Mouse (Mus musculus): Measurements from ENCODE around the gene Cnot1. TPM values are rescaled to one million over a fixed set of nuclear protein-coding genes. Genes with fewer than 3 reads are reported as not detected.
"Not testable (repeated sequence)": the region's sequence is repeated elsewhere in the genome, so short reads cannot be mapped to it uniquely, and the experiment has no call there.

Cnot1 gene
- polyA plus RNA-seq, 1 experiment, result 88.3 TPM

DNA sequence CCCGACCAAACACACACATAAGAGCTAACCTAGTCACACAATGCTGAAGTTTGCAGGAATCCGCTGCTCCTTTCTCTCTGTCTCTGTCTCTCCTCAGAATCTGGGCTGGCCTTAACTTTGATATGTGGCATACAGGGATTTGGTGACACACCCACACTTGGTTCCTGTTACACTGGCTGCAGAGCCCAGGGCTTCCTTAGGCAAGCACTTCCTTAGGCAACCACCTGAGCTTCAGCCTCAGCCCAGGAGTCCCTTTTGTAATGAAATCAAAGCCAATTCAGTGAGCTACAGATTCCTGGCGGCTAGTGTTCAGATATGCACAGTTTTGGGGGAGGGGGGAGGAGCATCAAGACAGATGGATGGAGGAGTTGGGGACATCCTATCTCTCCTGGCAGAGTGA, 10.3 kb upstream of the Cnot1 start:
- no peak for DNase-seq (ENCODE audit: low read depth)

- no peak for DNase-seq (ENCODE audit: low read depth)
These were observed 8.9 kb upstream of the Cnot1 start for GRCm38 (mm10) chr8:95816044-95816708.

DNA sequence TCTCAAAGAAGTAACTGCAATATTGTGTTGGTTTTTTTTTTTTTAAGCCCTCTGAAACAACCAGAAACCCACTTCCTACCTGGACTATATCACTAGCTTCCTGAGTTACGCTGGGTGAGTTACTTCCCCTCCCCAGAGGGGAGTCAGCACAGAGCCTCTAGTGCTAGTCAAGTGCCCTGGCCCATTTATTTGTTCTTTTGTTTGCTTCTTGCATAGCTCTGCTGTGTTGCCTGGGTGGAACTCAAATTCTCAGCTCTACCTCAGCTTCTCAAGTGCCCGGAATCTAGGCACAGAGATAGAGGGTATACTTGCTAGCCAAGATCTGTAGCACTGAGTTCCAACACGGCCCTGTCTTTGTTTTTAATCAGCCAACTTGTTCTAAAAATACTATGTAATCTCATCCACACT, 2.9 kb upstream of the Cnot1 start:
- no peak for DNase-seq (ENCODE audit: low read depth)

DNA sequence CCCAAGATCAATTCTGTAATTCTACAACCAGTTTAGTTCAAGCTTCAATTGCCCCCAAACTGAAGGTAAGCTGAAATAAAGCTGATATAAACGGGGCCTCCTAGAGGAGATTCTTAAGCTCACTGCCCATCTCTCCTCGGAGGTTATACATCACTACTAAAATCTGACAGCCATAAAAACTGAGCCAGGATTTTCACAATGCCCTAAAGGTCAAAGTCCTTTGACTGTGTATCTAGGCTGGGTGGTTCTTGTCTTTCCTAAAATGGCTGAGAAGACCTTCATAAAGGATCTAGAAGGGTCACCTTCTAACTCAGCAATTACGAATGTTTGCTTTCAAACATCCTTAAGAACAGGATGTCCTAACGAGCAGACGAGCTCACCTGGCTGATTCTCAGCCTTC, 1.9 kb upstream of the Cnot1 start:
- no peak for DNase-seq (ENCODE audit: low read depth)

GRCm38 (mm10) chr8:95808631-95809030, 1.4 kb upstream of the Cnot1 start:
- no peak for DNase-seq (ENCODE audit: low read depth)

DNA sequence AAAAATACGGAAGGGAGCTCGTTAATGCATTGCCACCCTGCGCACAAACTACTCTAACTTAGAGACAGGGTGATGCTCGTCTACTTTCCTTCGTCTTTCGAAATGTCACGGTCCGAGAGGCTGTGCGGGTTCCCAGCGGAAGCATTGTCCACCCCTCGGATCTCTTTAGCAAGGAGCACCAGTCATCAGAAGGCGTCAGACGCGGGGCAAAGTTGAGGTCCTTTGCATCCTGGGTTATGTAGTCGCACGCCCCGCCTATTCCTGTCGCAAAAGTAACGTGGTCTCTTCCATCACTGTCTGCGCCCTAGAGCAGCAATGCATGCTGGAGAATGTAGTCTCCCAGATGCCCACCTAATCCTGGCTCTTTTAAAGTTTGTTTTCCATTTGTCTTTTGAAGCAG, 597 bp upstream of the Cnot1 start:
- peak; percentile 70 for DNase-seq (ENCODE audit: low read depth)

- no peak for DNase-seq (ENCODE audit: low read depth)
These were observed 638 bp downstream of the Cnot1 start for GRCm38 (mm10) chr8:95806461-95807191.

DNA sequence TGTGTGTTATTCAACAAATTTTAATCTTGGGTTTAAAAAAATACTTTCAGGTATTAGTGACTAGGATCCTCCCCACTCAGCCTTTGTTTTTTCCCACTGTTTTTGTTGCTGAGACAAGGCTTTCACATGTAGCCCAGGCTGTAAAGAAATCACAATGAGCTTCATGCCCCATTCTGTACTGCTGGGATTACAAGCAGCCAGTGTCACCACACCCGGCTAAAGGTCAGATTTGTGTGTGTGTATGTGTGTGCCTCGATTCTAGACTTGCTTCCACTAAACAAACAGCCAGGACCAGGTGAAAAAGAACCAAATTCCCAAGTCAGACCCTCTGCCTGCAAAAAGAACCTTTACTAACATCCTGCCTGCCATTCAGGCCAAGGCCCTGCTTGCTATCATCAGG, 1.8 kb downstream of the Cnot1 start:
- DNase-seq (ENCODE audit: low read depth), result no peak

- DNase-seq (ENCODE audit: low read depth), result no peak
These were observed 5.0 kb downstream of the Cnot1 start for GRCm38 (mm10) chr8:95802231-95802630.

- no peak for DNase-seq (ENCODE audit: low read depth)
These were observed 5.7 kb downstream of the Cnot1 start for GRCm38 (mm10) chr8:95801476-95802064.

- no peak for DNase-seq (ENCODE audit: low read depth)
These were observed 6.9 kb downstream of the Cnot1 start for GRCm38 (mm10) chr8:95800353-95800752.

- DNase-seq (ENCODE audit: low read depth), result no peak
These were observed 7.4 kb downstream of the Cnot1 start for GRCm38 (mm10) chr8:95799891-95800290.

DNA sequence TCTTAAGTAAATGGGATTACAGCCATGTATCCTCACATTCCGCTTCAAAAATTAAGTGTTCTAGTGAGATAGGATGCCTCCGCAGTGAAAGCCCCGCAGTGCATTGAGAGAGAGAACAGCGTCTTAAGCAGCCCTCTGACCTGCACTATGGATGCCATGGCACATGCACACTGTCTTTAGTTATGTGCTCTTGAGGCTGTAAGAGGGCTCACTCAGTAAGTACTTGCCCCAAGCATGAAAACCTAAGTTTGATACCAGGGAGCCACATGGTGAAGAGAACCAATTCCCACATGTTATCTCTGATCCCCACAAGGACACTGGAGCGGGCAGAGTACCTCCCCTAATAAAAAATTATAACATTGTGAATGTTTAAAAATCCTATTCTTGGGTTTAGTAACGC, 8.1 kb downstream of the Cnot1 start:
- DNase-seq (ENCODE audit: low read depth), result no peak

DNA sequence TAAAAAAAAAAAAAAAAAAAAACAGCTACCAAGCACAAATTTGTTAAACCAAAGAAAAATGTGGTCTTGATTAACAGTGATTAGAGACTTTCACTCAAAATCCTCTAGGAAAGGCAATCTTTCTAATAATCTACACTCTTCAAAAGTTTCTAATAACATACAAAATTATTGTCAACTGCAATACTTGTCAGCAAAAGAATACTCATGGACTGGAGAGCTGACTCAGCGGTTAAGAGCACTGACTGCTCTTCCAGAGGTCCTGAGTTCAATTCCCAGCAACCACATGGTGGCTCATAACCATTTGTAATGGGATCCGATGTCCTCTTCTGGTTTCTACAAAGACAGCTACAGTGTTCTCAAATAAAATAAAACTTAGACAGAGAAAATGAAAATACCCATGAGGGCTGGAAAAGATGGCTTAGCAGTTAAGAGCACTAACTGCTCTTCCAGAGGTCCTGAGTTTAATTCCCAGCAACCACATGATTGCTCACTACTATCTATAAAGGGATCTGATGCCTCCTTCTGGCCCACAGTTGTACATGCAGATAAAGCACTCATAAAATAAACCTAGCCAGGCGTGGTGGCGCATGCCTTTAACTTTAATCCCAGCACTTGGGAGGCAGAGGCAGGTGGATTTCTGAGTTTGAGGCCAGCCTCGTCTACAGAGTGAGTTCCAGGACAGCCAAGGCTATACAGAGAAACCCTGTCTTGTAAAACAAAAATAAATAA, 11.8 kb downstream of the Cnot1 start:
- DNase-seq (ENCODE audit: low read depth), result not testable (repeated sequence)

DNA sequence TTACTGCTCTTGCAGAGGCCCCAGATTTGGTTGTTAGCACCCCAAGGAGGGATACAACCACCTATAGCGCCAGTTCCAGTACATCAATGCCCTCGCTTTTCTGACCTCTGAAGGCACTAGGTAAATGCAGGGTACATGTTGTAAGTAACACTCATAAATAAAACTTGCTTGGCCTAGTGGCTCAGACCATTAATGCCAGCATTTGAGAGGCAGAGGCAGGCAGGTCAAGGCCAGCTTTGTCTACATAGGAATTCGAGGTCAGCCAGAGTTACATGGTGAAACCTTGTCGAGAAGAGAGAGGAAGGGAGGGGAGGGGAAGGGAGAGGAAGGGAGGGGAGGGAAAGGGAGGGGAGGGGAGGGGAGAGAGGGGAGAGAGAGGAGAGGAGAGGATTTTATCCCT, 21.7 kb downstream of the Cnot1 start:
- DNase-seq (ENCODE audit: low read depth), result no peak

DNA sequence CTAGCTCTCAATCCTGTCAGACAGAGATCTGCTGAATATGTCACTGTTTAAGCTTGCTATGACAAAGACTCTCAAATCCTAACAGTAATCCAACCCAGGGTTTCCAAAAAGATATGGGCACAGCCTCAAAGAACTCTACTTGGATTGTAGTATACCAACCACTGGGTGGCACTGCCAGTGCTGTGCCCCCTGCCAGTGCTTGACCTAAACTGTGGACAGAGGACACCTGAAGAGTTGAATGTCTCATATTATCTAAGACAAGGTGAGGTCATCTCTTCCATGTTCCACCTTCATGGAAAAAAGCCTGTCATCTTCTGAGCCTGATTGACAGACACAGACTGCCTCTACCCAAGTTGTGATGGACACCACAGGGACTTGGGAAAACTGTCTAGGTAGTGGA, 24.6 kb downstream of the Cnot1 start:
- no peak for DNase-seq (ENCODE audit: low read depth)

DNA sequence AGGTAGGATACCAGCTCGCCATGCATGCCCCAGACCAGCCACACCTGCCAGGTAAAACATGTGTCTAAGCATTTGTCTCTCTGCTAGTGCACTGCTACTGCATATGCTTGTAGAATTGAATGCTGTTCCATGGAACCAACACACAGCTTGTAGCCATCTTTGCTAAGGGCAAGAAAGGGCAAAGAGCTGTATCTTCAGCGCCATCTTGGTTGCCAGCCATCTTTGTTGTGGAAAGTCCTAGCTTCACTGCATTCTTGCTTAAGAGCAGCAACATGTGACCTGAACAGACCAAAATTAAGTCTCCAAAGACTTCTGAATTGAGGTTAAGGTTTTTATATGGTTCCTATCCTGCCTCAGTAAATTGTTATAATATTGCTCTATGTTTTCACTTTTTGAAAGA, 25.5 kb downstream of the Cnot1 start:
- DNase-seq (ENCODE audit: low read depth), result no peak

GRCm38 (mm10) chr8:95781085-95781484, 26.2 kb downstream of the Cnot1 start:
- DNase-seq (ENCODE audit: low read depth), result no peak

DNA sequence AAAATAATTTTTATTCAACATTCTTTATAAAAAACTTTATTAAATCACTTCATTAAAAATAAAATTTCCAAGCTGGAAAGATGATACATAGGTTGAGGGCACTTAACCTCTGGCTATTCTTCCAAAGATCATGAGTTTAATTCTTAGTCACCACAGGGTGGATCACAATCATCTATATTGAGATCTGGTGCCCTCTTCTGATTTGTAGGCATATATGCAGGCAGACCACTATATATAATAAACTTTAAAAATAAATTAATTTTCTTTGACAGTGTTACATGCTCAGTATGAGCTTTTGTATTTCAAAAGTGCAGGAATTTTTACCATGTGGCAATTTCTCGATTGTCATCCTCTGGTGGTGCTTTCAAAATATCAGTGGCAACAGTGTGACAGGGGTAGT, 43.1 kb downstream of the Cnot1 start:
- DNase-seq (ENCODE audit: low read depth), result no peak

- no peak for DNase-seq (ENCODE audit: low read depth)
These were observed 46.9 kb downstream of the Cnot1 start for GRCm38 (mm10) chr8:95760323-95760722.

GRCm38 (mm10) chr8:95751924-95752323, 55.3 kb downstream of the Cnot1 start:
- DNase-seq (ENCODE audit: low read depth), result no peak

- no peak for DNase-seq (ENCODE audit: low read depth)
These were observed 59.2 kb downstream of the Cnot1 start for GRCm38 (mm10) chr8:95748028-95748427.

DNA sequence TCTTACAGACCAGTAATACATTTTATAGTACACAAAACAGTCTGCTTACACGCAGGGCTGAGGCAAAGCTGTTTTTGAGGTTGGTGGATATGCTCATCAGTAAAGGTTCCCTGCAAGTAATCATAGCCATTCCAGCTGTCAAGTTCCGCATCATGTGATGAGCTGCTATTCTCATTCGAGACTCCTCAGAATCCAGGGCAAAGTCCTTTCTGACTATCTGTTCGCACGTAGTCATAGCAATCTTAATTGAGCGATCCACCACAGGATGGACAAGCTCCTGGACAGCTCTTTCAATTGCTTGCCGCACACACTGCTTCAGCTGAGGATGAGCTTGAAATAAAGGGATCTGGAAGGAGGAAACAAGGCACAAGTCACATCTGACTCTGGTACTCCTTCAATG, 65.5 kb downstream of the Cnot1 start:
- DNase-seq (ENCODE audit: low read depth), result no peak

All from gonadal fat pad, adult 2 months (tissue).